Mouse (Mus musculus) fibroblast of lung, adult 2 months (primary cell): ENCODE measurements around the gene Cox5b.
"Not testable (repeated sequence)": the region's sequence is repeated elsewhere in the genome, so short reads cannot be mapped to it uniquely, and the experiment has no call there.

Source experiments
- DNase-seq: peaks from one replicate; pipeline ENCODE4 v3.0.0-alpha.2; 2011; ENCODE audit warnings: low read depth

Cox5b gene

GRCm38 (mm10) chr1:36691271-36692155, at the start of gene Cox5b:
Cox5b (plus strand) TSS chr1:36691449.
- peak; percentile 96 for DNase-seq

GRCm38 (mm10) chr1:36643957-36644614, 47.2 kb upstream of the Cox5b start:
- DNase-seq, result no peak

GRCm38 (mm10) chr1:36644615-36645007, 46.6 kb upstream of the Cox5b start:
- DNase-seq, result no peak

- no peak for DNase-seq
Measured at GRCm38 (mm10) chr1:36646285-36646684, 45.0 kb upstream of the Cox5b start.

- no peak for DNase-seq
Measured at GRCm38 (mm10) chr1:36647631-36648030, 43.6 kb upstream of the Cox5b start.

- no peak for DNase-seq
Measured at GRCm38 (mm10) chr1:36655039-36655438, 36.2 kb upstream of the Cox5b start.

GRCm38 (mm10) chr1:36656233-36656632, 35.0 kb upstream of the Cox5b start:
- no peak for DNase-seq

- no peak for DNase-seq
Measured at GRCm38 (mm10) chr1:36657658-36658415, 33.4 kb upstream of the Cox5b start.

- DNase-seq, result no peak
Measured at GRCm38 (mm10) chr1:36658621-36659399, 32.4 kb upstream of the Cox5b start.

GRCm38 (mm10) chr1:36664457-36664856, 26.8 kb upstream of the Cox5b start:
- no peak for DNase-seq

GRCm38 (mm10) chr1:36665165-36665723, 26.0 kb upstream of the Cox5b start:
- DNase-seq, result no peak

GRCm38 (mm10) chr1:36665934-36666333, 25.3 kb upstream of the Cox5b start:
- no peak for DNase-seq

GRCm38 (mm10) chr1:36668007-36668406, 23.2 kb upstream of the Cox5b start:
- DNase-seq, result not testable (repeated sequence)

- DNase-seq, result no peak
Measured at GRCm38 (mm10) chr1:36670256-36670655, 21.0 kb upstream of the Cox5b start.

- no peak for DNase-seq
Measured at GRCm38 (mm10) chr1:36671260-36671659, 20.0 kb upstream of the Cox5b start.

GRCm38 (mm10) chr1:36672648-36673350, 18.4 kb upstream of the Cox5b start:
- no peak for DNase-seq

GRCm38 (mm10) chr1:36674936-36675335, 16.3 kb upstream of the Cox5b start:
- DNase-seq, result no peak

- no peak for DNase-seq
Measured at GRCm38 (mm10) chr1:36680893-36681292, 10.4 kb upstream of the Cox5b start.

GRCm38 (mm10) chr1:36682620-36683355, 8.5 kb upstream of the Cox5b start, which contains the start of gene Fam178b:
Fam178b (minus strand) TSS chr1:36683183.
- no peak for DNase-seq
